In the genomic region with DNA sequence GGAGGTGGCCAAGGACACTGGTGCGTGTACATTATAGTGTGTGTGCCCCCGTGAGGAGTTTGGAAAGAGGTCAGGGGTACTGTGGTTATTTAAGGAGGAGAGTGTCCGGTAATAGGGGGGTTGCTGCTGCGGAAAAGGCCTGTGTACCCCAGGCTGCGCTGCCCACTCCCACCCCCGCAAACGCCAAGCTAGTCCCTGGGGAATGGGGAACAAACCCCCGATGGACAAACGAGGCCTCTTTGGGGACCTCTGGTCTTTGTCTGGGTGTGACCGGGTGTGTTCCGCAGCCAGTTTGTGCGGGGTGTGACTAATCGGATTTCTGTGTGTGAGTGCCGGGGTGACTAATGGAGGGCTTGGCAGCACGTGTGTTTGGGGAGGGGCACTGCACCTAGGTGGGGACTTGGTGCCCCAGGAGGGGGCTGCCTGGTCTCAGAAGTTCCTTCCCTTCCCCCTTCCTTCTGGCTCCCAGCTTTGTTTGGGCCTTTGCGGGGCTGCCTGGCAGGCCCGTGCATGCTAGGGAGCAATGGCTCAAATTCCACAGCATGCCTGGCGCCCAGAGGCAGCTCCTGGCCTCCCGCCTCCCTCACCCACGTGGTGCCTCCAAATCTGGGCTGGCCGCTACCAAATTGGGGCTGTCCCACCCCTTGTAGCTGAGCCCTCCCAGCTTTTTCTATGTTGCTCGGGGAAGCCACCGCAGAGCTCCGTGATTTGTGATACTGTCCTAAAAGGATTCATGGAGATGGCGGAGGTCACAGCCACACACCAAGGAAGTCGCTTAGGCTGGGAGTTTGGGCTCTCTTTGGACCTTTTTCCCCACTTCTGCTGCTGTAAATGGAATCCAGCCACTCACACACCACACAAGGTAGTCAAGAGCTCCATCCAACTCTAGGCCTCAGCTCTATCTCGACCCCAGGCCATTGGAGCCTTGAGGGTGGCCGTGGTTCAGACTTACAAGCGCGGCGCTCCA, we compare ENCODE assay signal across 8 mouse cellular contexts. TPM values are rescaled to one million over a fixed set of nuclear protein-coding genes. Genes with fewer than 3 reads are reported as not detected.
DNase-seq lines count a peak whose midpoint lies in the region; ATAC-seq lines count a peak whose summit lies in the region.

No protein-coding gene starts in this region.

- peak overlapping the region; percentile 99 for H3K4me3 ChIP-seq in hindbrain, embryonic 10.5 days
- peak overlapping the region; percentile 75 for H3K4me3 ChIP-seq in lung, embryonic 16.5 days (ENCODE audit: low read length)

- peak overlapping the region; percentile 93 for H3K9ac ChIP-seq in lung, embryonic 16.5 days (ENCODE audit: low read length)

- H3K27me3 ChIP-seq in hindbrain, embryonic 10.5 days (ENCODE audit: insufficient read depth, poor library complexity, severe bottlenecking), result peaks cover 3% of the 10 kb centered on the region; the same call in 1 of the 2 replicates
- no peaks in the 10 kb centered on the region for H3K27me3 ChIP-seq in lung, embryonic 16.5 days (ENCODE audit: control insufficient read depth, insufficient read depth, low read depth, low read length)

- peak overlapping the region; percentile 71 for H3K4me2 ChIP-seq in lung, embryonic 16.5 days (ENCODE audit: low read depth, low read length)

- 3% methylated on average over 31 of the region's 31 CpGs for WGBS in hindbrain, embryonic 10.5 days
- 8% methylated on average over 31 of the region's 31 CpGs for whole genome bisulfite sequencing in lung, embryonic 16.5 days

- peaks cover 46% of the 10 kb centered on the region for H3K4me1 ChIP-seq in hindbrain, embryonic 10.5 days (replicated peaks)
- H3K4me1 ChIP-seq in lung, embryonic 16.5 days (replicated peaks; ENCODE audit: control insufficient read depth, insufficient read depth, low read length), result peaks cover 18% of the 10 kb centered on the region

- peak; percentile 76 for ATAC-seq in lung, embryonic 16.5 days (ENCODE audit: low read depth)

- H3K9me3 ChIP-seq in hindbrain, embryonic 10.5 days, result no peaks in the 10 kb centered on the region
- no peaks in the 10 kb centered on the region for H3K9me3 ChIP-seq in lung, embryonic 16.5 days (ENCODE audit: control insufficient read depth, low read length)

- DNase-seq in Muller cell, postnatal 12 days (ENCODE audit: inconsistent ontology term), result peak; percentile 97
- DNase-seq in cerebellum, adult 9-11 months, result peak; percentile 88
- peak; percentile 68 to 72 for DNase-seq in frontal cortex, postnatal 10 days (ENCODE audit: low spot score in 2 of 2)
- DNase-seq in hindbrain, embryonic 10.5 days (ENCODE audit: low spot score), result peak; percentile 90
- DNase-seq in layer of hippocampus, adult 9-11 months, result peak; percentile 56
- peak; percentile 90 for DNase-seq in ovary, postnatal 36 days (ENCODE audit: low spot score)
- no peak for DNase-seq in T-cell, adult 2 months (ENCODE audit: low spot score)

- peak overlapping the region; percentile 100 for H3K27ac ChIP-seq in hindbrain, embryonic 10.5 days
- H3K27ac ChIP-seq in lung, embryonic 16.5 days (ENCODE audit: low read length), result peak overlapping the region; percentile 100

- H3K36me3 ChIP-seq in hindbrain, embryonic 10.5 days, result no peaks in the 10 kb centered on the region
- no peaks in the 10 kb centered on the region for H3K36me3 ChIP-seq in lung, embryonic 16.5 days (ENCODE audit: control insufficient read depth, insufficient read depth, low read length)

RNA-seq across cellular contexts. Expression of a gene that starts 5.9 kb away (rescaled TPM):
- 25.2 and 39.3 TPM in 2 replicates for polyA plus RNA-seq in hindbrain, embryonic 10.5 days (2016; fragmentation: Nextera tagmentation; extraction: Ambion mirVana)
- polyA plus RNA-seq in lung, embryonic 16.5 days (2015; fragmentation: Nextera tagmentation; extraction: Ambion mirVana), result 17.3 and 18.2 TPM in 2 replicates
